Mouse (Mus musculus) T-helper 17 cell (primary cell): Measurements from ENCODE around the gene Atxn1.

ENCODE experiments used
- in situ Hi-C, 2 experiments: fragments of 300-600 bp; cut with MboI, MseI; formaldehyde crosslinking; loops; 1 replicate in 1 of 2; 2 replicates in 1 of 2; pipeline ENCODE4 v1.15.1; 2025; ENCODE audit warnings: high pct_unique_total_duplicates in 2 of 2

Gene Atxn1

GRCm38 (mm10) chr13:45872966-45873365 is 91.8 kb downstream of the Atxn1 start:
- in situ Hi-C loops = no loop called here

GRCm38 (mm10) chr13:45872041-45872746 is 92.6 kb downstream of the Atxn1 start:
- in situ Hi-C loops = no loop called here

- in situ Hi-C loops = no loop called here
These were observed 93.3 kb downstream of the Atxn1 start for GRCm38 (mm10) chr13:45871554-45871953.

- in situ Hi-C loops = no loop called here
These were observed 95.9 kb downstream of the Atxn1 start for GRCm38 (mm10) chr13:45868886-45869285.

- in situ Hi-C loops = no loop called here
These were observed 97.5 kb downstream of the Atxn1 start for GRCm38 (mm10) chr13:45867273-45867672.

- in situ Hi-C loops = no loop called here
These were observed 98.1 kb downstream of the Atxn1 start for GRCm38 (mm10) chr13:45866615-45867245.

- in situ Hi-C loops = no loop called here
These were observed 99.2 kb downstream of the Atxn1 start for GRCm38 (mm10) chr13:45865620-45866019.

GRCm38 (mm10) chr13:45863779-45864178 is 101.0 kb downstream of the Atxn1 start:
- in situ Hi-C loops = no loop called here

- in situ Hi-C loops = no loop called here
These were observed 102.8 kb downstream of the Atxn1 start for GRCm38 (mm10) chr13:45861885-45862605.

- in situ Hi-C loops = no loop called here
These were observed 103.7 kb downstream of the Atxn1 start for GRCm38 (mm10) chr13:45861098-45861580.

- in situ Hi-C loops = no loop called here
These were observed 105.6 kb downstream of the Atxn1 start for GRCm38 (mm10) chr13:45859081-45859709.

GRCm38 (mm10) chr13:45857416-45857815 is 107.4 kb downstream of the Atxn1 start:
- in situ Hi-C loops = no loop called here

- in situ Hi-C loops = loop anchor here in 1 of 2 experiments (5.0 kb wide), 1 partner anchor 113 kb away; the partner anchor contains the start of gene Atxn1
These were observed 110.3 kb downstream of the Atxn1 start for GRCm38 (mm10) chr13:45854531-45854930.

GRCm38 (mm10) chr13:45853691-45854090 is 111.1 kb downstream of the Atxn1 start:
- in situ Hi-C loops = loop anchor here in 1 of 2 experiments (5.0 kb wide), 1 partner anchor 114 kb away; the partner anchor contains the start of gene Atxn1

GRCm38 (mm10) chr13:45852288-45852687 is 112.5 kb downstream of the Atxn1 start:
- in situ Hi-C loops = loop anchor here in 1 of 2 experiments (5.0 kb wide), 1 partner anchor 115 kb away; the partner anchor contains the start of gene Atxn1

GRCm38 (mm10) chr13:45851746-45852145 is 113.1 kb downstream of the Atxn1 start:
- in situ Hi-C loops = loop anchor here in 1 of 2 experiments (5.0 kb wide), 1 partner anchor 116 kb away; the partner anchor contains the start of gene Atxn1

- in situ Hi-C loops = loop anchor here in 1 of 2 experiments (5.0 kb wide), 1 partner anchor 116 kb away; the partner anchor contains the start of gene Atxn1
These were observed 113.7 kb downstream of the Atxn1 start for GRCm38 (mm10) chr13:45851156-45851555.

GRCm38 (mm10) chr13:45850181-45850974 is 114.4 kb downstream of the Atxn1 start:
- in situ Hi-C loops = loop anchor here in 1 of 2 experiments (5.0 kb wide), 1 partner anchor 117 kb away; the partner anchor contains the start of gene Atxn1

- in situ Hi-C loops = loop anchor here in 1 of 2 experiments (5.0 kb wide), 1 partner anchor 118 kb away; the partner anchor contains the start of gene Atxn1
These were observed 115.4 kb downstream of the Atxn1 start for GRCm38 (mm10) chr13:45849145-45850023.
